Mouse (Mus musculus) thymus, adult 2 months (tissue): ENCODE results near the gene Phxr2.

ENCODE experiments used
- CTCF ChIP-seq: fragments of 200-500 bp; IDR thresholded peaks from 2 replicates; pipeline ENCODE4 v1.5.1; 2012; ENCODE audit warnings: mild to moderate bottlenecking, control low read depth, low read length, moderate library complexity, borderline replicate concordance; ENCODE audit not compliant: control insufficient read depth, poor library complexity, insufficient read depth; ENCODE audit errors: extremely low read depth
- POLR2A ChIP-seq: fragments of 200-500 bp; IDR thresholded peaks from 2 replicates; pipeline ENCODE4 v1.6.1; 2012; ENCODE audit warnings: mild to moderate bottlenecking, low read length, control low read depth, moderate library complexity; ENCODE audit not compliant: control insufficient read depth, poor library complexity, insufficient read depth; ENCODE audit errors: extremely low read depth

GRCm38 (mm10) chr10:99095114-99095513, 31.0 kb downstream of the Phxr2 start:
- no peak for TF ChIP-seq POLR2A
- TF ChIP-seq CTCF: no peak
